Mouse (Mus musculus) adrenal gland (tissue): ENCODE measurements at regions not wholly inside any gene's neighbourhood (a gene's known extent, or its start where the extent isn't known, plus 50 kb on each side); places are given as distances from the start of the nearest gene placed in this dataset.

Experiments used
- intact Hi-C: fragments of 180-260 bp; cut with DNase I; formaldehyde crosslinking; loops from one replicate; pipeline ENCODE4 v1.15.1; 2025

GRCm38 (mm10) chr3:101162536-101163159 is 52.6 kb upstream of the Ptgfrn start:
- intact Hi-C loops, result loop anchor here (5.0 kb wide), 1 partner anchor 135 kb away; no protein-coding TSS in a partner anchor

GRCm38 (mm10) chr3:101161941-101162531 is 52.0 kb upstream of the Ptgfrn start:
- intact Hi-C loops, result loop anchor here (5.0 kb wide), 1 partner anchor 135 kb away; no protein-coding TSS in a partner anchor

GRCm38 (mm10) chr3:101161421-101161940 is 51.4 kb upstream of the Ptgfrn start:
- intact Hi-C loops, result loop anchor here (5.0 kb wide), 1 partner anchor 136 kb away; no protein-coding TSS in a partner anchor
